Mouse (Mus musculus) NIH3T3 (cell line): ENCODE results near the gene Yae1d1.
A peak's percentile ranks its signal among the peaks of the same experiment; 100 is the strongest.
"Not testable (repeated sequence)": the region's sequence is repeated elsewhere in the genome, so short reads cannot be mapped to it uniquely, and the experiment has no call there.

Experiments
- DNase-seq: peaks from one replicate; pipeline ENCODE4 v3.0.0-alpha.2; 2012; ENCODE audit warnings: low read depth

The Yae1d1 gene

DNA sequence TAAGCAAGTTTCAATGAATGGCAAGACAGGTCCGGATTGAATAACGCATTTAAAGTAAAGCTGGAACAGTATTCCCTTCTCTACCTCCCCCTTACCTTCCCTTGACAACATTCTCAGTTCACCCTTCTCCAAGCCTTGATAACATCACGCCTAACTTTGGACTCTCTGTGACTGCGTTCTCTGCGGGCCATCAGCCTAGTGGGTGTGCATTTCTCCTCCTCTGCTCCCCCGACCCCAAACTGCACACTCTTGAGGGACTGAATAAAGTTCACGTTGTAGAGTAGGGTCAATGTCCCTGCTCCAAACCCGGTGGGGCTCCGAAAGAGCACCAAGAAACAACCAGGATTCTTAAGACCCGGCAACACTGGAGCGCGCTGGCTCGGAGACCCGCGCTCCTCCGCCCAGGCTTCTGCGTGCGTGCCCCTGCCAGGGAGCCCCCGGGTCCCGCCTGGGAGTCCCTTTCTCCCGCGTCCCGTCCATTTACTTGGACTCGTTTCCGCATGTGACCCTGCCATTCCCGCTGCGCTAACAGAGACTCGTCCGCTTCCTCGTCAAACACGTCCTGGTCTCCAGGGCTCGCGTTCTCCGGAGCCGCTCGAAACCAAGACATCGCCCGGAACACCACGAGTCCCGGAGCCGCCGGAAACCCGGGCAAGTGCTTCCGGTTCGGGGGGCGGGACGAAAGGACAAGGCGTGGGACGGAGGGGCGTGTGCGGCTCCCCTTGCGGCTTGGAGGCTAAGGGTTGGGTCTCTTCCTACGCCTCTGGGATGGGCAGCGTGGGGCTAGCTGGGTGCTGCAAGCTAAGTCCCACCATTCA, at the start of gene Yae1d1:
Gene Yae1d1, minus strand, starts transcription at position 653 of the 818 bp plus-strand sequence.
- peak; percentile 91 for DNase-seq

DNA sequence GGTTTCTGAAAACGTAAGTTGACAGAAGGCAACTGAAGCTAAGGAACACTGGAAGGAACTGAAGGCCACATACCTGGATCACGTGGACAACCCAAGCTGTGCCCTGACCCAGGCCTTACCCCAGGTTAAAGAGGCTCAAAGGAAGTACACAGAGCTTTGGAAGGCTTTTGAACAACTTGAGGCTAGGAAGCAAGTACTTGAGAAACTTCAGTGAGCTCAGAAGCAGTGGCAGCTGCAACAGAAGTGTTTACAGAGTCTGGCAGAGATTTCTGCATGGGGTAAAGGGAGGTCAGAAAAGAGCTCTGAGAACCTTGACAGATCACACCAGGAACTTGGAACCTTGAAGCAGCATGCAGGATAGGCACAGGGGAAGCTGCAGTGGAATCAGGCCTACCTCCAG, 45.7 kb upstream of the Yae1d1 start:
- no peak for DNase-seq

DNA sequence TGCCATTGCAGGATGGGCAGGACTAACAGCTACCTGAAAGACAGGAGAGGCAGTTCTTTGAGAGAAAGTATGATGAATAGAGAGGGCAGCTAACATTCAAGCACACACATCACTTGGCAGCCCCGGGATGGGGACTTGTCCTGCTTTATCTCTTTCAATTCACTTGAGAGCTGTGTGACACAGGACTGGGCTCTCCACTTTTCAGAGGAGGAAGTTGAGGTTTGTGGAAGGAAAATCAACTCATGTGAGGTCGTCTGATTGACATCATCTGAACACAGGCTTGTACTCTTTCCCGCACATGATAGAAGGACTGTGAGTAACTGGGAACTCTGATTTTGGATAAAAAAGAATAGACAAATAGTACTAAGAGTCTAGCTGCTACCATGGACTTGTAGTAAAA, 23.5 kb upstream of the Yae1d1 start:
- no peak for DNase-seq

DNA sequence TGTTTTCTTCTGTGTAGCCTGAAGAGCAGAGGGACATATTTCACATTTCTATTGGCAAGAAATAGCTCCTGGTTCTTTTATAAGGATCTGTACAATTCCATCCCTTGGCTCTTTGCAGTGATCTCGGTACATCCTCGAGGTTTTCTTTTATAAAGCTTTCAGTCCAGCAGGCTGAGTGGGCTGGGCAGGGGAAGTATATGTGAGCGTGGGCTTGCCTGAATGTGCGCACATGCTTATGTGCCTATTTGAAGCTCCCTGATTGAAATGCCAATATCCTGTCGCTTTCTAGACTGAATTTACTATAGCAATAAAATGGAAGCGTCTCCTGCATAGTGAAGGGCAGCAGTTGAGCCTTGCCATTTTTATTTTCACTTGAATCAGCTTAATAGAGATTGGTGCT, 20.1 kb upstream of the Yae1d1 start:
- no peak for DNase-seq

DNA sequence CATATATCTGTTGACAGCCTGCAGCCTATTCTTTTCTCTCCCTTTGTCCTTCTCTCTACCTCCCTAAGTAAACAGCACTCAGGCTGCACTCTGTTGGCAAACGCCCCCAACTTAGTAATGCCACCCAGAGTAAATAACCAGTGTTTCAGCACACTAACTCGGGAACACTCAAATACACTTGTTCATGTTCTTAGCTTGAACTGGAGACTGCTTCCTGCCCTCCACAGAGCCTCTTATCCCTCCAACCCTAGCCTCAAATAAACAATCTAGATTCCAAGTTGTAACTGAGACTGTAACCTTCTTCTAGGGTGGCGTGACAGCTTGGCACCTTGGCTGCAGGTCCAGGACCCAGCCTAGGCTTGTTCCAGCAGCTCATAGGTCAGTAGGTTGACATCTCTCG, 17.9 kb upstream of the Yae1d1 start:
- no peak for DNase-seq

DNA sequence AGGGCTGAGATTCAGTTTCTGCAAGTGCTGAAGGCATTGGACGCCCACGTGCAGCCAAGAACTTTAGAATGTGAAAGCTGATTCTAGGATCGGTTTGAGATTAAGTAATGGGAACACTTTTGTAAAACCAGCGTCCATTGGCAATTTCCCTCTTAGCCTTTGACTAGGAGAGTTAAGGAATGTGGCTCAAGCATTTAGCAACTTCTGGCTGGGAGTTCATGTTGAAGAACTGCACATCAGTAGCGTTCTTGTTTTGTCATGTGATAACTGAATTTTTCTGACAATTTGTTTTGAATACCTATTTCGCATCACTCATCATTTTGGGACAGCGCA, 332 bp upstream of the Yae1d1 start:
- no peak for DNase-seq

DNA sequence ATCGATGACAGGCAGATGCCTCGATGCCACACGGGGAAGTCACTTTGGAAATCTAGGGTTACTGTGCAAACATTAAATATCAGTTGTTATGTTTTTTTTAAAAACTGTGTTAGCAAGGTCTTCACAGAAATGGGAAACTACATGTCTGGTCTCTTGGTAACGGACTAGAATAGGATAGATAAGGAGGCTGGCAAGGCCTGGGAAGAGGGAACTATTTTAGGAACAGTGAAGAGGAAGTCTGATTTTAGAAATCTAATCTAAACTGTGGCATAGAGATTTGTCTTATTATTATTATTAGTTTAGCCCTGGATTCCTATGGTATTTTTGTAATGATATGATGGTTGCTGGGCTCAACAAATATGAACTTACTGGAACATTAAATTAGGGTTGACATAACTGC, 1.1 kb downstream of the Yae1d1 start:
- no peak for DNase-seq

DNA sequence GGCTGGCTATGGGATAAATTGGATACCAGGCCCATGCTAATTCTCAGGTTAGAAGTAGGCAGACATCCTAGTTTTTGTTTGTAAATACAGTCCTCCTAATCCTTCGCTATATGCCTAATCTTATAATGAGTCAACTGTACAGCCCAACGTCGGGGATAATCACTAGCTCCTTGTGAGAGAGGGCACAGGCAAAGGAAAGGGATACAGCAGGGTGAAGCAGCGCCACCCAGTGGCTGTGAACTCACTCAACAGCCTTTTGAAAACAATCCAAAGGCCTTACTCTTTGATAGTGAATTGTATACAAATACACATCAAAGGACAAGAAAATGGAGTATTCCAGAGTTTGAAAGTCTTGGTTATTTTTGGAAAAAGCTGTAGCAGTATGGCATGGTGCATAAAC, 10.0 kb downstream of the Yae1d1 start:
- DNase-seq, result peak; percentile 63

DNA sequence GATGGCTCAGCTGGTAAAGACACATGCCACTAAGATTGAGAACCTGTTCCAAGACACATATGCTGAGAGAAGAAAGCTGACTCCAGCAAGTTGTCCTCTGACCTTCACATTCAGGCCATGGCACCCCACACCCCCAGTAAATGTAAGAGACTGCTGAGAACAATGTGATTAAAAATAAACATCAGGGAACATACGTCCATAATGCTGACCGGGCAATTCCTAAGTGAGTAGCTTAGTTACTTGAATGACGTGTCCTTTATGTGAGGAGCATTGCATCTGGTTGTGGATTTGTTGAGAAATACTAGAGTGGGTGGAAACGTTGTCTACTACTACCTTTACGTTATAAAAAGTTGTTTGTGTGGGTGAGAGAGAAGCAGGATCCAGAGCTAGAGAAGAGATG, 10.5 kb downstream of the Yae1d1 start:
- no peak for DNase-seq

DNA sequence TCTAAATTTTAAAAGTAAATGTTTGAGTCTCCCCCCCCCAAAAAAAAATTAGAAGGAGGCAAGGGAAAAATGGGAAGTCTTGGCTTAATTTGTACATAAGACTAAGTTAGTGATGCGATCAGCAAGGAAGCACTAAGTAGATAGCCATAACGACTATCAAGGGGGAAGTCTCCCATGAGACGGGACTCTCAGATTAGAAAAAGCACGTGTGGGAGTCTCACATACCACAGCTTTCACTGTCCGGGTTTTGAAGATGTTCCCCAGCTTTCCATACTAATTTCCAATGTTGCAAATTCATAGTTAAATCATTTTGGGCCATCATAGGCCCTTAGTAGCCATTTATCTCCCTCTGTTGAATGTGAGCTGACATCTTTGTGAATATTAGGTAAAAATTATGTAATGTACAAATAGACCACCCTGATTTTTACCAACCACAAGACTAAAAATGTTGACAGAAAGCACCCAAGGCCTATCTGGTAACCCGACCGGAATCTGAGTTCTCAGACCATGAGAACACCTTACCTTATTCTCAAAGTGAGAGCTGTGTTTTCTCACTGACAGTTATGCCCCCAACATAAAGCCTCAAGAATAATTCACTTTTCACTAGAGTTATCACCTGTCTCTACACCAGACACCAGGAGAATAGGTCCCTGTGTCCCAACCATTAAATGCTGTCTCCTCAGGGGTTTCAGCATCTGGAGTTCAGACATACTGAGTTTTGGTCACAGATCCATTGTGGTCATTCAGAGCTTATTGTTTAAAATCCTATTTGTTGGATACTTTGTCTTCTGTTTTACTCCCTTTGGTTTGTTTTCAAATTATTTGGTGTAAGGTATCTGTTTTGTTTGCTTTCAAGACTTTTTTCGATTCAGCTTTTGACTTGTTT, 16.1 kb downstream of the Yae1d1 start:
- no peak for DNase-seq

DNA sequence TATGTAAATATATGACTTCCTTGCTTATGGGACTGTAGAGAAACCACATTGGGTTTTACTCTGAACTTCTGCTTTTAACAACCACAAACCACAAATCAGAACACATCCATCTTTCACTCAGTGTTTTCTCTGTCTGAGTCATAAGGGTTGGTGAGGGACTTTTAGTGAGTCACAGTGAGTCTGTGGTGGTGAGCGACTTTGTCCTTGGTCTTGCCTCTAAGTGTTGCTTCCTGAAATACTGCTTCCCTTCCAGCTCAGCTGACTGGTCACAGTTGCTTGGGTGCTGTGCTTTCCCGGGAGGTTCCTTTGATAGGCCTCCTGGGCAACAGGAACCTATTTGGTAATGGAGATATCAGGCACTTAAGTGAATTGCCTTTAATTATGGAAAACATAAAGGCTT, 17.3 kb downstream of the Yae1d1 start:
- DNase-seq, result peak; percentile 70

DNA sequence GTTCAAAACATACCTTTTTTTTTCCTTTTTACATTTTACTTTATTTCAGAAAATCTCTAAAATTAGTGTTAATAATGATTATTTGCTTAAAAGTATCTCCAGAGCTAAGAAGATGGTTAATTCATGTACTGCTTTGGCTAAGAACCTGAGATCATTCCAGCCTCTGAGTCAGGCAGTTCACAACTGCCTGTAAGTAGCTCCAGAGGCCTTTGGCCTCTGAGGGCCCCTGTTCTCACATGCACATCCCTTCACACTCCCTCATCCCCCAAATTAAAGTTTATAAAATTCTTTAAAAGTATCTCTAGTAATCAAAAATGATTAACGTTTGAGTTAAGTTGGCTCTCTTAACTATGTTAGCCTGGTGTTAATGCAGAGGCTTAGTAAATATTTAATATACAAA, 17.7 kb downstream of the Yae1d1 start:
- peak; percentile 25 for DNase-seq

DNA sequence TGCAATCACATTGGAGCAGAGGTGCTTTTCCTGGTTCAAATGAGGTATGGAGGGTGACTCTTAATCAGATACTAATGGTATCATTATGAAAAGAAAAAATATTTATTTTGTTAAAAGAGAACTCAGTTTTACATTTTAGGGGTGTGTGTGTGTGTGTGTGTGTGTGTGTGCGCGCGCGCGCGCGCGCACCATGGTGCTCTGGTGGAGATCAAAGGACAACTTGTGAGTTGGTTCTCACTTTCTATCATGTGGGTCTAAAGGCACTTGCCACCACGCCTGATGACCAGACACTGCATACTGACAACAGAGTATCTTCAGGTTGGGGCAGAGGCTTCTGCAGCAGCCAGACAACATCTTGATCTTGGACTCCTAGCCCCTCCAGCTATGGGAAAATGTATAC, 18.4 kb downstream of the Yae1d1 start:
- no peak for DNase-seq

DNA sequence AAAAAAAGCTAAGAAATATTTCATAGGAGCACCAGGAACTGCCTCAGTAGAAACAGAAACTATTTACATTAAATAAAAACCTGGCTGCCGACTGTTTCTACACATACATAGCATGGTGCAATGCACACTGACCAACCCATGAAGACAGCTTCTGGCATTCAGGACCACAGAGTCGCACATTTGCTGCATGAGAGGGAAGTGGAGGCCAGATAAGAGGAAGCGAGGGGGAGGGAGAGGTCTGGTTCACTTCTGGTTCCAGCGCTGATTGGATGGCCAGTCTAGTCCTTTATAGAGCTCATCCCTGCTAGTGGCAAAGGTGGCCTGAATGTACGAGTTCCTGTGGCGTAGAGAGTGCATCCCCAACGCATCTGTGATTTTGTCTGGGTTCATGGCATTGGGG, 32.5 kb downstream of the Yae1d1 start:
- DNase-seq, result no peak

DNA sequence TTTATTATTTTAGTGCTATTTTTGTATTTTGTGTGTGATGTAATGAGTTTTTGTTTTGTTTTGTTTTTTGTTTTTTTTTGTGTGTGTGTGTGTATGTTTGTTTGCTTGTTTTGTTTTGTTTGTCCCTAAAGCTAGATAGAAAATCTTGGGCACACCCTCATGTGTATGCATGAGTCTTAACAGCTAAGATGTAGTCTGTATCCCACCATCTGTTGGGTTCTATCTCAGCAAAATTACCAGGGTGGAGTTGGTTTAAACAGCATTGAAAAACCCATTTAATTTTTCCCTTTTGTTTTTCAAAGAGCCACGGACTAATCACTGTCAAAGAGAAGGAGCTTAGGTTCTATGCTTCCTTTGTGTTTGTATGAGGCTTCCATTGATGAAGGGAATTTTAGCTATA, 38.9 kb downstream of the Yae1d1 start:
- no peak for DNase-seq

DNA sequence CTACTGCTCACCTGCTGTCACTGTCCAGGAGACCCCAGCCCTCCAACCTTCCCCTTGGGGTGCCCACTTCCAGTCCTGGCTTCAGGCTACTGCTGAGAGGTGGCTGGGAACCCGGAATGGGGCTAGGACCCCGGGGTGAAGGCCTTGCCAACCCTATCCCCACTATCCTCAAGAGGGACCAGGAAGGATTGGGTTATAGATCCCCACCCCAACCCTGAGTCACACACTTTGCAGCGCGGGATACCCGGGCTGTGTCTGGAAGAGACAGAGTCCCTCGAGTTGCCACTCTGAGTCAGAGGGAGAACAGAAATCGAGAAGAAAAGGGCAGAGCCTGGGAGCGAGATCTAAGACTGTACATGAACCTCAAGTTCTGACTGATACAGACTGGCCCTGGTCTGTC, 42.6 kb downstream of the Yae1d1 start:
- not testable (repeated sequence) for DNase-seq

DNA sequence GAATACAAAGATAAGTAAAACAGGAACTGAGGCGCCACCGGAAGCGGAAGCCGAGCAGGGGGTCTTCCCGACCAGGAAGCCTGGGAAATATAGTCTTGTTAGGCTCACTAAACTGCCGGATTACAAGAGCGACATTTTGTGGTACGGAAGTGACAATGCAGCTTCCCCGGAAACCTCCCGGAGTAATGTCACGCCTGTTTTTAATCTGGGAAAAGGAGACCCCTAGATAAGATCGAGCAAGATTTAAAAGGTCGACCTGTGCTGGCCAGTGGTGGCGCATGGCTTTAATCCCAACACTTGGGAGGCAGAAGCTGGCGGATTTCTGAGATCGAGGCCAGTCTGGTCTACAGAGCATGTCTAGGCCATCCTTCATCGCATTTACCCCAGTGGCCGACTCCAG, 43.6 kb downstream of the Yae1d1 start:
- no peak for DNase-seq

DNA sequence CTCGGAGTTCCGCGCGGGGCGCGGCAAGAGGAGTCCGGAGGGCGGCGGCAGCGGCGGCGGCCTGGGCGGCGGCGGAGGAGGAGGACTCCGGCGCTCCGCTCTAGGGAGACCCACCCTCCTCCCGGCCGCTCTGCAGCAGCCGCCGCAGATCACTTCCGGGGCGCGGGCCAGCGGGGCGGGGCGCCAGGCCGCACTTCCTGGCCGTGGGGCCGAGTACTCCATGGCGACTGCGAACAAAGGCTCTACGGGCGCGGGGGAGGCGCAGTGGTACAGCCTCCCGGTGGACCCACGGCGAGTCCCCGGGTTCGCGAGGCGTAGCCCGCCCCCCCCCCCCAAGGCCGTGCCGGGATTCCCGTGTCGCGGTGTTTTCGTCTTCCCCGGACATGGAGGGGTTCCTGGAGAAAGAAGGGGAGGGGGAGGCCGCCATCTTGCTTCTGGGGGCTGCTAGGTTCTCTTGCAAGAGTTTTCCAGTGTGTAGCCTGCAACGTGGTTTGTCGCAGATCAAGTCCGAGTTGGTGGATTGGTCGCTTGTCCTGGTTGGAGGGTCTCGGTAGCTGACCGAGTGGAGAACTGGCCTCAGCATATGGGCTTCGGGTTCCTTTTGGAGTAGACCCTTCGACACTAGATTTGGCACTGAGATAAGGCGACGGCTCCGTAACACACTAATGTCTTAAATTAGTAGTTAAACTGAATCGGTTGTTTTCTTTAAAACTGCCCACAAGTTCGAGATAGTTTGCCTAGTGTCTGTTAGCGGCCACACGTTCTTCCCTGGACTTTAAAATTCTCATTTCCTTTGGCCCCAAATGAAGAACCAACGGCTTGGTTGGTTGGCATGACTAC, 48.9 kb downstream of the Yae1d1 start, which contains the start of gene Rala:
Gene Rala, minus strand, starts transcription at position 162 of the 840 bp plus-strand sequence.
- peak; percentile 93 for DNase-seq

DNA sequence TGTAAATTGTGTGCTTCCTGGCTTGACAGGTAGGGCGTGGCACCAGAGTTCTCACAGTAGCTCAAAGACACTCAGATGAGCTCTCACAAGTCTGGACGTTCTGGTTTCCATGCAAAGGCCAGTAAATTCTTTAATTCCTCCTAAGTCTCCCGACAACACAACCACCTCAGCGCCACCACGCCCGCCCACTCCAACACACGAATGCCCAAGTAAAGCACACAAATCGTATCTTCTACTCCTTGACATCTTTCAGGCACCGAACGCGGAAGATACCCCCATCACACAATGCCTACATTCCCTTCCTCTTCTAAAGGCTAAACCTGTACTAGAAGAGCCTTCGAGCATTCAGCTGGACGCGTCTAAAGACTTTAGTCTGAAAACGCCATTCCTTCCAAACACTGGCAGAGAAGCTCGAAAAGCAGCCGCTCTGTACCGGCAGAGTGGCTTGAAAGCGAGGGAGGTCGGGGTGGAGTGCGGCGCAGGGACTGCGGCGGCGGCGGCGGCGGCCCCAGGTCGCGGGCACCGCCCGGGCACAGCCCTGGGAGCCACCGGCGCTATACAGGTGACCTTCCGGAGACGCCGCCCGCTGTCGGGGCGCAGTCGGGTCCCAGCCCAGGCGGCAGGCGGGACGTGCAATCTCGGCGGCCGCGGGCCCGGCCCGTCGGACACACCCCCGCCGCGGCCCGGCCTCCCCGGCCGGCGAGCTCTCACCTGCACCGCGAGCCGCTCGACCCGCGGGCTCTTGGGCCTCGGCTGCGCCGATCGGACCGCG, 49.7 kb downstream of the Yae1d1 start:
- DNase-seq, result no peak

DNA sequence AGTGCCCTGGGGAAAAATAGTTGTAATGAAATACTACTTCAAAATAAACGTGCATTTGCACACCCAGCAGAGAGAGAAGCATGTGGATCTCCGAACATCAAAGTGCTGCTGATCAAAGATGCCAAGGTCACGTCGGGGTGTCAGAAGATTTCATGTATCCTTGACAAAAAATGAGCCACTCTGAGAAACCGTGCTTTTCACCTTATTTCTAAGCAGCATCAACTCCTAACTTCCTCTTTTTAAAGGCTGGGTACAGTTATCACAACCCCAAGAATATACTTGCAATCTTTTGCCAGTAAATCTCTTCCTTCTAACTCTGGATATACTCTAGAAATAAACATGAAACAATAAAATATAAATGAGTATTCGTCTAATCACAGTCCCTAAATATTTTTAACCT, 50.8 kb downstream of the Yae1d1 start:
- no peak for DNase-seq
